Comparison of ENCODE assay signal across 25 mouse cellular contexts in genomic region chr11:42320882-42321281, GRCm38 (mm10). TPM values are rescaled to one million over a fixed set of nuclear protein-coding genes. Genes with fewer than 3 reads are reported as not detected.
DNase-seq lines count a peak whose midpoint lies in the region; ATAC-seq lines count a peak whose summit lies in the region.
"Had no signal": no experiment of that assay in that cellular context is flagged by ENCODE, and none has a peak within 500 bp of the region (broad histone marks: within the 10 kb centered on the region; RNA-seq: fewer than 3 reads in every experiment).

TSS of gene Gabra6 (minus strand) at chr11:42321072.

- no peak for ATAC-seq in forebrain, embryonic 13.5 days
- ATAC-seq: activated CD4-positive, CD25-positive, alpha-beta regulatory T cell, adult 4 months; intestine, embryonic 16.5 days; Patski had no signal

- WGBS in forebrain, embryonic 13.5 days: 61% methylated on average over 5 of the region's 5 CpGs

- H3K4me2 ChIP-seq in forebrain, embryonic 13.5 days: no peak within 1 kb of the TSS
- H3K4me2 ChIP-seq: embryonic facial prominence, embryonic 13.5 days; forebrain, embryonic 12.5 days; heart, embryonic 13.5 days; hindbrain, embryonic 15.5 days had no signal

- H3K9ac ChIP-seq in forebrain, embryonic 13.5 days: no peak within 1 kb of the TSS
- H3K9ac ChIP-seq: embryonic facial prominence, embryonic 13.5 days; forebrain, embryonic 12.5 days; heart, embryonic 13.5 days; hindbrain, embryonic 15.5 days had no signal

- no peaks in the 10 kb centered on the region for H3K27me3 ChIP-seq in forebrain, embryonic 13.5 days
- H3K27me3 ChIP-seq: embryonic facial prominence, embryonic 13.5 days; forebrain, embryonic 12.5 days; heart, embryonic 13.5 days; hindbrain, embryonic 15.5 days had no signal

- no peaks in the 10 kb centered on the region for H3K9me3 ChIP-seq in forebrain, embryonic 13.5 days (replicated peaks)
- H3K9me3 ChIP-seq: embryonic facial prominence, embryonic 13.5 days; forebrain, embryonic 12.5 days; heart, embryonic 13.5 days; hindbrain, embryonic 15.5 days had no signal

- no peaks in the 10 kb centered on the region for H3K36me3 ChIP-seq in forebrain, embryonic 13.5 days (ENCODE audit: poor library complexity, severe bottlenecking)
- H3K36me3 ChIP-seq: embryonic facial prominence, embryonic 13.5 days; forebrain, embryonic 12.5 days; heart, embryonic 13.5 days; hindbrain, embryonic 15.5 days had no signal

- no peak within 1 kb of the TSS for H3K4me3 ChIP-seq in forebrain, embryonic 13.5 days
- H3K4me3 ChIP-seq: embryonic facial prominence, embryonic 13.5 days; forebrain, embryonic 12.5 days; heart, embryonic 13.5 days; hindbrain, embryonic 15.5 days had no signal

- H3K4me1 ChIP-seq in forebrain, embryonic 13.5 days: no peaks in the 10 kb centered on the region
- H3K4me1 ChIP-seq: embryonic facial prominence, embryonic 13.5 days; forebrain, embryonic 12.5 days; heart, embryonic 13.5 days; hindbrain, embryonic 15.5 days had no signal

- H3K27ac ChIP-seq in forebrain, embryonic 13.5 days: no peak within 1 kb of the TSS
- H3K27ac ChIP-seq: embryonic facial prominence, embryonic 13.5 days; forebrain, embryonic 12.5 days; heart, embryonic 13.5 days; hindbrain, embryonic 15.5 days had no signal

- DNase-seq in Muller cell, postnatal 12 days (ENCODE audit: inconsistent ontology term): peak; percentile 6
- DNase-seq in cerebellum, adult 11-12 months: peak; percentile 83
- DNase-seq in cerebellum, adult 9-10 months: peak; percentile 95
- peak; percentile 70 to 79 for DNase-seq in cerebellum, postnatal 25 days
- no peak for DNase-seq in adipocyte (ENCODE audit: low spot score)
- no peak for DNase-seq in spleen, adult 18-20 months
- DNase-seq: adrenal gland, adult 8-10 months; adrenal gland, postnatal 36 days; gastrocnemius, postnatal 36 days; heart, adult 11 months; heart, postnatal 36 days; kidney, adult 2 months had no signal

RNA-seq across cellular contexts. Expression of gene Gabra6, which starts in this region (rescaled TPM):
- polyA plus RNA-seq in forebrain, embryonic 13.5 days (2015; fragmentation: Nextera tagmentation; extraction: Ambion mirVana): not detected in 2 replicates
- polyA plus RNA-seq: activated CD4-positive, CD25-positive, alpha-beta regulatory T cell, adult 4 months; brain, embryonic 14.5 days; C2C12; cortical plate, adult 2 months; forebrain, embryonic 12.5 days; heart, embryonic 13.5 days; heart, postnatal 0 days; hindbrain, embryonic 11.5 days; hindbrain, embryonic 15.5 days; intestine, embryonic 16.5 days; kidney, adult 2 months; Patski had no signal

Comparison
In these comparisons a context has a peak if more than half of its experiments do, and no peak if none do; other contexts are left out.
1. DNase-seq: peak in Muller cell, postnatal 12 days (single experiment), cerebellum, adult 11-12 months (single experiment), cerebellum, adult 9-10 months (single experiment) and cerebellum, postnatal 25 days (2 of 2); none in adipocyte (single experiment) and spleen, adult 18-20 months (0 of 2).